Mouse (Mus musculus) embryo, embryonic 11.5 days (tissue): ENCODE data around the gene Mfap1a.

Source experiments
- DNase-seq: peaks from one replicate; pipeline ENCODE4 v3.0.0-alpha.2; 2012; ENCODE audit warnings: low read depth, low spot score

The Mfap1a gene

GRCm38 (mm10) chr2:121442259-121443067 lies 64.0 kb downstream of the Mfap1a start:
- DNase-seq, result peak; percentile 38
